Mouse (Mus musculus) ES-Bruce4 (cell line): ENCODE results near the gene Tmem25.

Experiments
- CTCF ChIP-seq: IDR thresholded peaks from one replicate; pipeline ENCODE4 v1.8.1; 2011; ENCODE audit warnings: low read depth, low read length
- EP300 ChIP-seq: IDR thresholded peaks from 2 replicates; pipeline ENCODE4 v1.6.1; 2011; ENCODE audit warnings: low read depth, low read length; ENCODE audit not compliant: insufficient read depth
- POLR2A ChIP-seq: IDR thresholded peaks from one replicate; pipeline ENCODE4 v1.8.1; 2011; ENCODE audit warnings: low read length; ENCODE audit not compliant: insufficient read depth

DNA sequence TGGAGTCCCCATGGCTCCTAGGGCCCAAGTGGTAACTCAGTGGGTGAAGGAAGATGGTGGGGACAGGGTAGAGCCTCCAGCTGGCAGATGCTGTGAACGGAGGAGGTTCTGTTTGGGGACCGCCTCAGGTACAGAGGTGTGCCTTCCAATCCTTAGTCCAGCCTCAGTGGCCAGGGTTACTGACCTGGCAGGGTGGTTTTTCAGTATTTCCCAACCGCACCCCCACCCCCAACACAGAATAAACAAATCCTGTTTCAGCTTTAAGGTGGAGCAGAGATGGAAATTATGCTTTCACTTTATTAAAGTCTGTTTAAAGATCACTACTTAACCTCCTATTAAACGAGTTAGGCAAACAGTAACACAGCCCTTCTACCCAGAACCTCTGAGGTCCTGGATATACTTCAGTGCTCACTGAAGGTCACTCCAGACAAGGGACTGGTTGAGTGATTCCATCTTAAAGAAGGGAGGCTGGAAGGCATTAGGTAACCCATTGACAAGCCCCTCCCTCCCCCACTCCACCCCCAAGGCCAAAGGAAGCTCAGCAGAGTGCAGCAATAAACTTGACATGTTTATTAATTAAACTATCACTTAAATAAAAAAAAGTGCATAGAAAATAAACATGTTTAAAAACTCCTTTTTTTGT lies 3.8 kb upstream of the Tmem25 start, which contains the start of gene Ttc36:
- TF ChIP-seq CTCF (no peak), POLR2A (no peak), EP300 (no peak)
